Mouse (Mus musculus) MEL (cell line): ENCODE measurements around the gene Ubac2.

ENCODE experiments used
- HCFC1 ChIP-seq: IDR thresholded peaks from 2 replicates; pipeline ENCODE4 v1.6.1; 2012; ENCODE audit warnings: low read depth, mild to moderate bottlenecking, inconsistent platforms, low read length, improper control_type of control experiment, moderate library complexity
- MAZ ChIP-seq: IDR thresholded peaks from 2 replicates; pipeline ENCODE4 v1.6.1; 2012; ENCODE audit warnings: low read depth, mild to moderate bottlenecking, inconsistent platforms, low read length, improper control_type of control experiment

DNA sequence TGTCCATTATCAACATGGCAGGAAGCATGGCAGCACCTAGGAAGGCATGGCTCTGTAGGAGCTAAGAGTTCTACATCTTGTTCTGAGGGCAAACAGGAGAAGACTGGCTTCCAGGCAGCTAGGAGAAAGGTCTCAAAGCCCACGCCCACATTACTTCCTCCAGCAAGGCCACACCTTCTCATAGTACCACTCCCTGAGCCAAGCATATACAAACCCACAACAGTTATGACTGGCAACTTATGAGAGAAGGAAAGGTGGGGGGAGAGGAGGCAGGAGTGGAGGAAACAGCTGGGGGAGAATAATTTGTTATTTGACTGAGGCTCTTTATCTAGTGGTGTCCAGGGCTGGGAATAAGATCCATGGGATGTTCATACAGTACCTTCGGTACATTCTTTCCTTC, 157.4 kb downstream of the Ubac2 start:
- TF ChIP-seq HCFC1 = no peak
- TF ChIP-seq MAZ = no peak
